Mouse (Mus musculus): Measurements from ENCODE around the gene Mef2a.

DNA sequence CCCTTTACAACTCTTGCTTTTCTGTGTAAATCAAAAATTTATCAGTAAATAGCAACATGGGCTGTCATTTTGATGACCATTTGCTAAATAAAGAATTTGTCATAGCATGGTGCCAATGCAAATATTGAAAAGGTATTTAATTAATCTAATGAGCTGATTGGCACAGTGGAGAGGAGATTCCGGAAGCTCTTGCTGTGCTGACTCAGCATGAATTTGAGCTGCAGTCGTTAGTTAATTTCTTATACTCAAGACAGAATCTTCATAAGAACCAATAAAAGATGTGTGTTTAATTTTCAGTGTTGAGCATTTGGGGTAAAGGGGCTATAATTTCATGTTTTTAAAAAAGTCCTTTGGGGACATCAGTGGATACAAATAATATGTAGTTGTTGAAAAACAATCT lies 31.5 kb upstream of the Mef2a start:
- TF ChIP-seq TAL1 (IDR thresholded peaks at IDR 0.05; ENCODE audit: low read length) (no peak), GATA1 (IDR thresholded peaks at IDR 0.05; ENCODE audit: low read length) (no peak)

Data from erythroblast, embryonic 14.5 days (primary cell).